Mouse (Mus musculus): ENCODE measurements at regions not wholly inside any gene's neighbourhood (a gene's known extent, or its start where the extent isn't known, plus 50 kb on each side); places are given as distances from the start of the nearest gene placed in this dataset.
A peak's percentile ranks its signal among the peaks of the same experiment; 100 is the strongest.

DNA sequence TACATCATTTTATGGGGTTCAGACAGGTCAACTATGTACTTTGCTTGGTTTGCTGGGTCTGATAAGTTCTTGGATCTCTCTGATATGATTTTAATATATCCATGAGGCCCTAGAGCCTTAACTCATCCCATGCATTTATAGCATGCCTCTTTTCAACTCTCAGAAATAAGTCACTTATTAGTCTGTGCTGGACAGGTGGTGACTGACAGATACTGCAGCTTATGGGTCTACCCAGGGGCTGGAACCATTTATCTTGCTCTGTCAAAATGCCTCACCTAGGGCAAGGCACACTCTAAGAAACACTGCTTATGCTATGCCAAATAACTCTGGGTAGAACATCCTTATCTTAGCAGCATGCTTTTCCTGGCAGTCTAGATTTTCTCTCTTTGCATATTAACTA, 225.6 kb downstream of the Mbnl1 start:
- ATAC-seq = no peak

DNA sequence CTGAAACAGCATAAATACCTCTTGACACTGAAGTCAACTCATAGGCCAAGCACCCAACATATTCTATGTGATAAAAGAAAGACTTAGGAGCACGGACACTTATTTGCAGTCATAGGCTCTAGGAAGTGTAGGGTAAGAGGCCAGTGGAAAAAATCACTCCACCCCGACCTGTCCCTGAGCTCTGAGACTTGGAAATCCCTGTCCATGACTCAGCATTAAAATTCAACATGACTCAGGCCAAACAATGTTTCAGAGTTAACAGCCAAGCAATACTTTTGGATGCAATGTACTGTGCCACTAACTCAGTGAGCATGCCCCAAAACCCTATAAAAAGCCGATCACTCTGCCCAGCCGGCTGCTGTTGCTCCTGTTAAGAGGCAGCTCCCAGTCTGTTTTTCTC, 234.5 kb downstream of the Mbnl1 start:
- ATAC-seq = no peak

DNA sequence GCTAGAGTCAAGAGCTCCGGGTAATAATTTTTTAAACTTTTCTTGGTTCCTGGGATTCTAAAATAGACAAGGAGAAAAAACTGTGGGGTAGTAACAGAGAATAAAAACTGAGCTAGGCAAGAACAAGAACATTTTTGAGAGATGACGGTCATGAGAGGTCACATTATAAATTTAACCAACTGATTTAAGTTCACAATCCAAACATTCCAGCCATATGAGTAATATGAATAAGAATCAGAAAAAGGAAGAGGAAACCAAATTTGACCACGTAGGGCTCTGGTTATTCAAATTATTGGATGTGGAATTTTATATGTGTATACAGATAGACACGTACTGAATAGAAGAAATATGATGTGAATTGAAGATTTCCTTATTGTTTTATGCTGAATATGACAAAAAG, 240.3 kb downstream of the Mbnl1 start:
- ATAC-seq = no peak

DNA sequence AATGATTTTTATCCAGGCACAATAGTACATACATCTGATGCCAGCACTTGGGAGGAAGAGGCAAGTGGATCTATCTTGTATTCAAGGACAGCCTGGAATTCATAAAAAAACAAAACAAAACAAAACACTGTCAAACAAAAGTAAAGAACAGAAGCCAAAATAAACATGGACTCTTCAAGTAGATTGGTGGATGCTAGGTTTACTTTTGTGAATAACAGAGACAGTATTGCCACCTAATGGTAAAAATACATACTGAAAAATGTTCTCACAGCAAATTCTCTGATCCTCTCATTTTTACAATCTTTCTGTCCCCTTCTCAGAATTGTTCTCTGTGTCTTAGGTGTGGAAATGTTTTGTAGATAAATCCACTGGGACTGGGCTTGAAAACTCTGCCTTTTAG, 247.7 kb downstream of the Mbnl1 start:
- no peak for ATAC-seq

DNA sequence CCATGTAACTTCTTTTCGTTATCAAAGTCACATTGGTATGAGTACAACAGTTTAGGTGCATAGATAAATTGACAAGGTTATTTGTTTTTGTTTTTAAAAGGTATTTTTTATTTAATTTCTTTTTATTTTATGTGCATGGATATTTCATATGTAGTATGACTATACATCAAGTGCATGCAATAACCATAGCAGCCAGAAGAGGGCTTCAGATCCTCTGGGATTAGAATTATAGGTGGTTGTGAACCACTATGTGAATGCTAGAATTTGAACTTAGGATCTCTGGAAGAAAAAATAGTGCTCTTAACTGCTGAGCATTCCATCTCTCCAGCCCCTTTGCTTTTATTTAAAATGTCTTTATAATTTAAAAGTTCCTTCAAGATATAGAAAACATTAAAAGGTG, 258.7 kb downstream of the Mbnl1 start:
- ATAC-seq = no peak

DNA sequence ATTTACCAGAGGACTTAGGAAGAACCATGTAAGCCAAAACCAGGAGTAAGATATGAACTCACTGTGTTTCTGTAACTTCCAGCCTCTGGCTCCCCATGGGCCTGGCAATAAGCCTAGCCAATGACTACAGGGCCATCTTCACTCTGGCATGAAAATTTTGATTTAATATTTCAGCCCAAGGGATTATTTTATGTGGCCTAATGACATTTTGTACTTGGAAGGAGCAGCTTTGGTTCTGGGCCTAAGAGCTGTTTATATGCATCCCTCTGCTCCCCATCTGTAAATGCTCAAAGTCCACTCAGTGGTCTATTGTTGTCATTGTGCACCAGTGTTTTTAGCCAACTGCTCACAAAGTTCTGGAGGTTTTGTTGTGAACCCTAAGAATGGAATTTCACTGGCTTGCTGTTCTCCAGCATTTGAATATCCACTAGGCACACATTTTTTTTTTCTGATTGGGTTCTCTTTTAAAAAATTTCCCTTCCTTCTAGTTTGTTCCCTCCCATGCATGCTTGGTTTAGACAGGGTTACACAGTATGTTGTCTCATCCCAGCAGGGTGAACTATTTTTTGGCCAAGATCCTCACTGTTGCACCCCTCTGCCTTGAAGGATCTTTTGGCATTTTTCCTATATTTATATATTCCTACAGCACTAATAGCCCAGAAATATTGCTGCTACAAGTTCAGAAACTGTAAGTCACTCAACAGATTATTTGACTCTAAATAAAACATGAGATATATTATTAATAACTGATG, 261.9 kb upstream of the P2ry1 start:
- no peak for ATAC-seq

DNA sequence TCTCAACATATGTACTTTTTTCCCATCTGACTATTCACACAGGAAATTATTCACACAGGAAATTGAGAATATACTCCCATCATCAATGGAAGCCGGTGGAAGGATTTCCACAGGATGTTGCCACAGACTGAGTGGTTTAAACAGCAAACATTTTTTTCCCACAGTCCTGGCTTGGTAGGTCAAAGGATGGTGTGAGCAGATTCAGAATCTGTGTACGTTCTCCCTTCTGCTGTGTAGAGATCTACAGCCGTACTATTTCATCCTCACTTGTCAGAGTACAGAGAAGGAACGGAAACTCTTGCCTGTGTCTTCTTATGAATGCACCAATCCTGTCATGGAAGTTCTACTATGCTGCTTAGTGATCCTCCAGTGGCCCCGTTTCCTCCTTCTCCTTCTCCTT, 261.2 kb upstream of the P2ry1 start:
- ATAC-seq = no peak

DNA sequence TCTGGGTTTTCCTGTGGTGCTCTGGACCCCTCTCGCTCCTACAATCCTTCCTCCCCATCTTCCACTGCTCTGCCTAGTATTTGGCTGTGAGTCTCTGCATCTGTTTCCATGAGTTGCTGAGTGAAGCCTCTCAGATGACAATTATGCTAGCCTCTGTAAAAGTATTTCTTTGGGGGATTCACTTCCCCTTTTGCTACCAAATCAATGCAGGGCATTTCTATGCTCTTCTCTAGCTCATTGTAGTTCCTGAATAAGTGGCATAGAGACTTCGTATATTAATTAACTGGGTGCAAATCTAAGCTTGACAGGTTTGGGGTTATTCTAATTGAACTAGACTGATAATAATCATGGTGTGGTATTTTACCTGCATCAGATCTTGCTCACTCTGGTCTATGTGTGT, 260.4 kb upstream of the P2ry1 start:
- no peak for ATAC-seq

DNA sequence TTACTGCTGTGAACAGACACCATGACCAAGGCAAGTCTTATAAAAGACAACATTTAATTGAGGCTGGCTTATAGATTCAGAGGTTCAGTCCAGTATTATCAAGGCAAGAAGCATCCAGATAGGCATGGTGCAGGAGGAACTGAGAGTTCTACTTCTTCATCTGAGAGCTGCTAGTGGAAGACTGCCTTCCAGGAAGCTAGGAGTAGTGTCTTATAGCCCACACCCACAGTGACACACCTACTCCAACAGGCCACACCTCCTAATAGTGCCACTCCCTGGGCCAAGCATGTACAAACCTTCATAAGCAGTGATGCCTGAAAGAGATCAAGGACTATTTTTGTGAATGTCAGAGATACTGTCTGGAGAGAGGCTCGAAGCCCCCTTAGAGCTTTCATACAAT, 257.5 kb upstream of the P2ry1 start:
- no peak for ATAC-seq

DNA sequence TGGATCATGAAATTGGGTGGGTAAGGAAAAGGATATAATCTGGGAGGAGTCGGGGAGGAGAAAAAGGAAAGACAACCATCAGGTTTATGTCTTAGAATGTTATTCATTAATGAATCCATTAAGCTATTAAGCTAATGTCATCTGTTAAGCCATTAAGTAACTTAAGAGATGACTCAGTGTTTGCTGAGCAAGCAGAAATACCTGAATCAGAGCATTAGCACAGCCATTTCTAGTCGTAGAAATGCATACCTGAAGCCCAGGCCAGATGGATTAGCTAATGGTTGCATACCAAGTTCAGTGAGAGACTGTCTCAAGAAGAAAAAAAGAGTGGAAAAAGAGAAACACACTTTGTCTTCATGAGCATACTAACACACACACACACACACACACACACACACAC, 244.0 kb upstream of the P2ry1 start:
- ATAC-seq = no peak

DNA sequence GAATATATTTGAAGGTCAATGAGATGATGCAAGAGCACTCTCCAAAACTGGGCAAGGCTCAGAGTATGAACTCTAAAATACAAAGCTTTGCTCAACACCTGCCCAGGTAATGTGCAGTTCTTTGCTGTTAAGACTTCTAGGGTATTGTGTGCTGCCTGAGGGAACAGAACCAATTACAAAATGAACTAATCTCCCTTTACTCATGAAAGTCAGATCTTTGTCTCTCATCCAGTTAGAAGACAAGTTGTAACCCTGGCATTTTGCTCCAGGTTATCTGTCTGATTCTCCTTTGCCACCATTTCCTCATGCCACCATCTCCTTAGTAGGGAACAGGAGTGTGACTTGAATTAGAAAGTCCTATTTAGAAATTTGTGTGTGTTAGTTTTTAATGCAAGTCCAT, 243.5 kb upstream of the P2ry1 start:
- no peak for ATAC-seq

DNA sequence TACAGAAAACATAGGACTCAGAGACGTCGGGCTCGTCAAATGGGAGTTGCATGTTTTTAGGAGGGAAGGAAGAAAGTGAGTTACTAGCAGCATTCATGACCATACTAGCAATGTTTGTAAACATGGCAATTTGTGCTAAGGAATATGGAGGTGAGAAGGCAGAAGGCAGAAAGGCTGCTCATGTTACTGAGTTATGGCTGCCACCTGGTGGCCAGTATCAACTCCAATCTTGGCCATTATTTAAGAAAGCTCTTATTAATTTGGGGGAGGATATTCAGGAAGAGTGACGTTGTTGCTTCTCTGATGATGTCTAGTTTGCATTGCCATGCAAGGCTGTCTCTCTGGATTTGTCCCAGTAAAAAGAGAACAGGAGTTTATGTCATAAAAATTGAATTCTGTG, 239.7 kb upstream of the P2ry1 start:
- ATAC-seq = peak; percentile 48

DNA sequence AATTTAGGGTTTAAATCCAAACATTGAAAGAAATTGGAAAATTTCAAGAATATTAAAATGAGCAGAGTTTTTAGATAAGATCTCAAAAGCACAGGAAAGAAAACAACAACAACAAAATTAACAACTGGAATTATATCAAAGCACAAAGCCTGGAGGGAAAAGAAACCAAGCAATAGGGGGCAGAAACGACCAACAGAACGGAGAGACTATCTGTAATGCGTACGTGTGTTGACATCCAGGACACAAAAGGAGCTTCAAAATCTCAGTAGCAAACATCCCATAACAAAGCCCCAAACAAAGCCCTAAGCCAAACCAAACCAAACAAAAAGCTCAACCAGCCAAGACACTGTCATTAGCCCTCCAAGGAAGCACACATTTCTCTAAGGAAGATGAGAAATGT, 237.5 kb upstream of the P2ry1 start:
- no peak for ATAC-seq

DNA sequence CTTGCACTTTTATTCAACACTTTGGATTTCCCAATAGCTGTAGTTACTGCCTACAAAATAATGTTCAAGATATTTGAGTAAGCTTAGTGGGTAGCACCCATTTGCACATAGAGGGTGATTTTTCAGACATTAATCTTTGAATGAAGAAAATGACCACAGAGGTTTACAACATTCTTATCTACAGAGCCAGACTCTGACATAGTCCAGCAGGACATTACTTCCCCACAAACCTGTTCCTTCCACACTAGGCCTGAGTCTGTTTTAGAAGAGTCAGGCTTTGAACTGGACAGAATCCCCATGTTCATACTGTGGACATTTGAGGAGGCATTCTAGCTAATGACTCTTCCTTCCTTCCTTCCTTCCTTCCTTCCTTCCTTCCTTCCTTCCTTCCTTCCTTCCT, 233.6 kb upstream of the P2ry1 start:
- ATAC-seq = no peak

DNA sequence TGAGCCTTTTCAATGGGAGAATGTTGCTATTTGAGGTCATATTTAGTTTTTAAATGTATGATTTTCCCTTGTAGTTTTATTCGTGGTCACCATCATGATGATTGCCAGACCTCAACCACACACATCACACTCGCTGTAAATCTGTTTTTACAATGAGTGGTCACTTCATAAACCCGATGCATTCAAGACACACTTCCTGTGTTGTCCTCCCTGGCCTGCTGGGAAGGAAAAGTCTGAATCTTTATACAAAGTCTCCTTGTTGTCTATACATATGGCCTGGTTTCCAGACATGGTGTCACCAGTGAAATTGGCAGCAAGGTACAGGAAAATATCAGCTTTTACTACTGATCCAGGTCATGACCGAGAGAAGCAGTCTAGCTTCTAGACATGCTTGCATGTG, 230.7 kb upstream of the P2ry1 start:
- no peak for ATAC-seq

DNA sequence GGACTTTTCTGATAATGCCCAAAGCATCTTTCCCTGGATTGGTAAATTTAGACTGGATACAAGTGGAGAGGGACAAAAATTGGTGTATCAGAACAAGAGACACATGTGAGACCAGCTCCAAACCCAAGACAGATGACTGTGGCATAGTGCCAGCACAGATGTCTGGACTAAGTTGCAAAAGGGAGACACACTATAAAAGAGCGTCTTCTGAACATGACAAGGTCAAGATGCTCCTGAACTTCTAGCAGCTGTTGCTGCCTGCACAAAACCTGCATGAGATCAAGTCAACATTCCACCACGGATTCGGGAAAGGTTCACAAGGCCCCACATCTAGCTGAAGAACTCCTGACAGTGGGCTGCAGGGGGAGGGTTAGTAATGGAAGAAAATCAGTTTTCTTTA, 229.2 kb upstream of the P2ry1 start:
- ATAC-seq = no peak

DNA sequence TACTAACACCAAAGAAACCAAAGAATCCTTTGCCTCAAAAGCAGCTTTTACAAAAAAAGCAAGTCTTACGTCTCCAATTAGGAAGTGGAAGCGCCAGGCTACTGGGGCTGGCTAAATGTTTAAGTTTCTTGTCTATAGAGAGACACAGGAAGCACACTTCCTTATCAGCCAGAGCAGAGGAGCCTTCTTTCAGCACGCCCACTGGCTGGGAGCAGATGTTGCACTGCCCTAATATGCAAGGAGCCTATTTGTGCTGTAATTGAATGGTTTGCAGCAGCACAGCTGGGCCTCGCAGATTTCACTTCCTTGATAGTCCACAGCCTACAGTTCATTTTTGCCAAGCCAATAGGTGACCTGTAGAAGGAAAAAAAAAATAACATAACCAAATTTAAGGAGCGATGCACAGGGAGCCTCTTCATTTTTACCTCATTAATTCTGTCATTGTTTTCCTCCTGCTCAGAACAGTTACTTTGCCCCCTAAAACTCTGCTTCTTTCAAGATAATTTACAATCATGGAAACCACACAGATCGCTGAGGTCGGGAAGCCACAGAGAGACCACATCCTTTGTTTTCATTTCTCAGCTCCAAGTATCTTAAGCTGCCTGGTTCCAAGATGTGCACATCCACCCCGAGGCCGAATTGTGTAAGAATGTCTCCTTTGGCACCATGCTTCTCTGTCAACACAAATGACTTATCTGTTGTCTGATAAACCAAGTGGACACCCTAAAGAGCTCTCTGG, 217.3 kb upstream of the P2ry1 start:
- peak; percentile 75 for ATAC-seq

DNA sequence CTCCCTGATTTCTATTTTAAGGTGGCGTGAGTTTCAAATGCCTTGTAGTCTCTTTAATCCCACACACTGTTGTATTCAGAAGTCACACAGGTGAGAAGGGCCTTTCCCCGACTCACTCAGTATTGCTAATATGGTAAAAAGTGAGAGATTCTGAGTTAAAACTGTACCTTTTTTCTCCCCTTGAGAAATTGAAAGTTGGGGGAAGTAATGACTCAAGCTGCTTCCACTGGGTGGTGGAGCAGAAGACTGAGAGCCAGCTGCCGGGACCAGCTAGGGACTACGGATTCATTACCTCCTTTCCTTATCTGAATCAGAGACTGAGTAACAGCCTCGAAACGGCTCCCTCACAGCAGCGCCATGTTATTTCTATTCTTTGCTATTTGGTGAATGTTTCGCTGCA, 214.6 kb upstream of the P2ry1 start:
- peak; percentile 43 for ATAC-seq

DNA sequence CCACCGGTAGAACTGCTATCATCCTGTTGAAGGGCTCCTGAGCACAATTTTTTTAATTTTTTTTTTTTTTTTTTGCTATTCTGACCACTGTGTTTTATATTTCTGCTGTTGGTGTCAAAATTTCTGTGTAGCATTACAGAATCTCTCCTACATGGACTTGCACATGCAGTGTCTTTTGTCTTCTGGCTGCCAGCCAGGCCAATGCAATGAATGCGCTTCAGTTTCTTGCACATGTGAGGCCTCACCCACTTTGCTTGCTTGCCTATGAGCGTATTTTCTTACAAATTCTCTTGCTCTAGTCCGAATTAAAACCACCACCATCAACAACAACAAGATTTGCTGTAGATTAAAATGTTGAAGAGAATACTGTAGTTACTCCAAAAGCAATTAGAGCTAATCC, 213.2 kb upstream of the P2ry1 start:
- ATAC-seq = no peak

DNA sequence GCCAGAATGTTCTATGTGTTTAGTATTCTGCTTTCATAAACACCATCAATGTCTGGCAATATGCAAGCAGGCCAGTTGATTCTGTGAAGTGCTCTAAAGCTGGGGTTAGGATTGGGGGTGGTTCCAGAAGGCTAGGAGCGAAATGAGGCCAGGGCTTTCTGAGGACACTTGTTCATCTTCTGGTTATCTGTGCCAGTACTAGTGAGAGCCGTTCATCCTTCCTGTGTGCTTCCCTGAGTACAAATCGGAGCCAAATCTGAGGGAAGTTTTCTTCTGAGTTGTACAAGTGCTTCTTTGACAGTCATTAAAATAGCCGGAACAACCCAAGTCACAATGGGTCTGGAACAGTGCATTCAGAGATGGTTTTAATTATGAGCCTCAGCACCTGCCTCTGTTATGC, 210.4 kb upstream of the P2ry1 start:
- ATAC-seq = no peak

DNA sequence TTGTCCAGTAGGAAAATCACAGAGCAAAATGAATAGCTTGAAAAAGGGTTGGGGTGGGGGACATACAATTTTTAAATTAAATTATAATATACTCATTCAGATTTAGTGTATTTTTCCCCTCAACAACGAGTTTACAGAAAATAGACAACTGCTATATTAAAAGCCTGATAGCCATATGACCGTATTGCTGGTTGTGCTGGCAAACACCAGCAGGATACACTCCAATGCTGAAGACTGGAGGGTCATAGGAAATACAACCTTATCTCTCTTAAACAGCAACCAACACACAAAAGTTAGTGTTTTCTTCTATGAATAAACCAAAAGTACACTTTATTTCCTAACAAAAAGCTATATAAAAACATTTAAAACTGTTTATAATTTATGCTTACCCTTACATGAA, 206.4 kb upstream of the P2ry1 start:
- ATAC-seq = no peak

DNA sequence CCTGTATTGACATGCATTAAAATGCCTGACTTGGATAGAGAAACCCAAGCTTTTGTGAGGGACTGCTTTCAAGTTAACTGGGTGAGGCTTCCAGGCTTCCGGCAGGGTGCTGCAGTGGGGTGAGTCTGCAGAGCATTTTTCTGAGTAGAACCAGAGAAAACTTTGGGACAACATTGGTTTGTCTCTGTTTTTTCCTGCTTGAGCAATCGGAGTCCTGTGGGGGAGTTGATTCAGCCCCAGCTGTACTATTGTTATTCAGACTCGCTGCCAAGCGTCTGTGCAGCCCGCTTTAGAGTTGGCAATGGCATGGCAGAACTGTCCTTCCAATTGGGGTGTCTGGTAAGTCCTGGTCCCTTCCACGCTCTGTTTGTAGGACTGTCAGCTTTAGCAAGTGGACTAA, 204.8 kb upstream of the P2ry1 start:
- no peak for ATAC-seq

DNA sequence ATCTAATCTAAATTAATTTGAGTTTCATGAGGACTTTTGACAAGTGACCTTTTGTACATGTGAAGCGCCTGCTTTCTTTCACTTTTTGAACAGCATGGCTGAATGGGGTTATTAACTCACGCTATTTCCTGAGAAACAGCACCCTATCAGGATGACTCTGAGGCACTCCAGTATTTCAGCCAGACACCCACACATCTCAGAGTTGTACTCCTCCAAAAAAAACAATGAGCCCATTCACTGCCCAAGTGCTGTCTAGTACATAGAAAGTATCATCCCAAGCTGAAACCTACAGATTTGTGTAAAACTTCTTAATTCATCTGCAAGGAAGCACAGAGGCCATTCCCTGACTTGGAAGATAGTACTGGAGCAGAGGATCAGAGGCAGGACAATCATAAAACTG, 204.1 kb upstream of the P2ry1 start:
- no peak for ATAC-seq

DNA sequence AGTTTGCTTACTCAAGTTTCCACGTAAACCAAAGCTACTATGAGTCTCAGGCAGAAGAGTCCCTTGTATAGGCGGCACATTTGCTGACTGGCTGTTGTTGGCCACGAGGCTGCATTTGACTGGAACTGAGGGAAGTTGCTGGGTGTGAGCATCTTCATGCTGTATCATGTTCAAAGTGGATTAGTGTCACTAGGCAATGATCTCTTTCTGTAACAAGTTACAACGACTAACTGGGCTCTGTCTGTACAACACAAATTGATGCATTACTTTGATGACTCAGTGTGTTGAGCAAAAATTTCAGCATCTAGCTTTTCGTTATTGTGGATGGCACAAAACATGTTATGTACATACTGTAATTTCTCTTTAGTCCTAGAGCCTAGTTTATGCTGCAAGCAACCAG, 203.7 kb upstream of the P2ry1 start:
- ATAC-seq = no peak

Measured in inflammation-experienced regulatory T-cells, adult 6 months (primary cell).